Mouse (Mus musculus) kidney, embryonic 15.5 days (tissue): ENCODE data around the gene Padi2. TPM values are rescaled to one million over a fixed set of nuclear protein-coding genes. Genes with fewer than 3 reads are reported as not detected.

Source experiments
- polyA plus RNA-seq: library from polyadenylated mRNA; unstranded; fragments of >200 nt; fragmentation: Nextera tagmentation; extraction: Ambion mirVana; gene quantifications from 2 replicates; pipeline ENCODE4 v1.2.1, GENCODE M21; 2015

Gene Padi2
- polyA plus RNA-seq, 1 experiment from 2014 or later, result 18.7 TPM

Other genes starting within 250 kb of the Padi2 start
- gene Arhgef10l, start 240.3 kb upstream of the Padi2 start, polyA plus RNA-seq, result 20.3 and 20.7 TPM in 2 replicates
- gene Rcc2, start 205.8 kb upstream of the Padi2 start, polyA plus RNA-seq, result 26.8 and 28.8 TPM in 2 replicates
- gene Padi6, start 163.7 kb upstream of the Padi2 start, polyA plus RNA-seq, result not detected in 2 replicates
- 1.1 and 1.4 TPM in 2 replicates for gene Padi4, start 132.1 kb upstream of the Padi2 start, polyA plus RNA-seq
- gene Padi3, start 95.7 kb upstream of the Padi2 start, polyA plus RNA-seq, result 0.05 and 0.08 TPM in 2 replicates
- gene Padi1, start 60.6 kb upstream of the Padi2 start, polyA plus RNA-seq, result 0.21 and 0.26 TPM in 2 replicates
- 448 and 457 TPM in 2 replicates for gene Sdhb, start 54.9 kb downstream of the Padi2 start, polyA plus RNA-seq
- gene Atp13a2, start 80.5 kb downstream of the Padi2 start, polyA plus RNA-seq, result 40.5 and 45.3 TPM in 2 replicates
- 340 and 433 TPM in 2 replicates for gene Mfap2, start 104.1 kb downstream of the Padi2 start, polyA plus RNA-seq
- gene Crocc, start 154.2 kb downstream of the Padi2 start, polyA plus RNA-seq, result 8.5 and 9.5 TPM in 2 replicates
- gene Necap2, start 172.0 kb downstream of the Padi2 start, polyA plus RNA-seq, result 80.0 and 89.4 TPM in 2 replicates
- 0.50 and 0.64 TPM in 2 replicates for gene Spata21, start 182.0 kb downstream of the Padi2 start, polyA plus RNA-seq
- gene Szrd1, start 233.4 kb downstream of the Padi2 start, polyA plus RNA-seq, result 49.6 and 50.4 TPM in 2 replicates
- gene Fbxo42, start 241.6 kb downstream of the Padi2 start, polyA plus RNA-seq, result 22.4 and 23.0 TPM in 2 replicates